Mouse (Mus musculus): ENCODE results near the gene BC005561. TPM values are rescaled to one million over a fixed set of nuclear protein-coding genes. Genes with fewer than 3 reads are reported as not detected.

The BC005561 gene
- 10 to 100 TPM; 13.2 to 13.8 TPM for total RNA-seq (2023)

DNA sequence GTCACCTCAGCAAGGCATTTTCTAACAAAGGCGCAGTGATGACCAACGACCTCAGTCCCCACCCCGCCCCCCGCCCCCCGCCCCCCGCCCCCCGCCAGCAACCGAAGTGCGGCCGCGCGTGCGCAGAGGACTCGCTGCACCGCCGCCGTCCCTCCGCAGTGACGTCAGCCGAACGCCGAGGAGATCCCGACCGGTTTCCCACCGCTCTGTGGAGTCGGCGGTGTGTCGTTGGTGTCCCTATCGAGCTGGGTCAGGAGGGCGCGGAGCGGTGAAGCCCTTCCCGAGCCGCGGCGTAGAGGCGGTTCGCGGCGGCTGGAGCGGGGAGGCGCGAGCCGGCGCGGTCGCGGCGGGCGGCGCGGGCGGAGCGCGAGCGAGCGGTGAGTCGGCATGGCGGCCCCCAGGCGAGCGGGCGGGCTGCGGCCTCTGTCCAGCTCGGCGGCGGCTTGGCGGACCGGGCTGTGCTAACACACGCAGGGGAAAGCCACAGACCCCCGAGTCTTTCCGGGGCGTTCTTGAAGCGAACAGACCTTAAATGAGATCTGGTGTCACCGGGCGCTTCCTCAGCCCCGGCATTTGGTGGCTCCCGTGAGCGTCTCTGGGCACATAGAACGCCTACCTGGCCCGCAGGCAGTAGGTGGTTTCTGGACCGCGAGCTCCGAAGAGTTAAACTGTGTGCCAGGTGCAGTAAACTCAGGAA, at the start of gene BC005561:
Gene BC005561 (plus strand): TSS at position 158 of the 697 bp plus-strand sequence.

DNA sequence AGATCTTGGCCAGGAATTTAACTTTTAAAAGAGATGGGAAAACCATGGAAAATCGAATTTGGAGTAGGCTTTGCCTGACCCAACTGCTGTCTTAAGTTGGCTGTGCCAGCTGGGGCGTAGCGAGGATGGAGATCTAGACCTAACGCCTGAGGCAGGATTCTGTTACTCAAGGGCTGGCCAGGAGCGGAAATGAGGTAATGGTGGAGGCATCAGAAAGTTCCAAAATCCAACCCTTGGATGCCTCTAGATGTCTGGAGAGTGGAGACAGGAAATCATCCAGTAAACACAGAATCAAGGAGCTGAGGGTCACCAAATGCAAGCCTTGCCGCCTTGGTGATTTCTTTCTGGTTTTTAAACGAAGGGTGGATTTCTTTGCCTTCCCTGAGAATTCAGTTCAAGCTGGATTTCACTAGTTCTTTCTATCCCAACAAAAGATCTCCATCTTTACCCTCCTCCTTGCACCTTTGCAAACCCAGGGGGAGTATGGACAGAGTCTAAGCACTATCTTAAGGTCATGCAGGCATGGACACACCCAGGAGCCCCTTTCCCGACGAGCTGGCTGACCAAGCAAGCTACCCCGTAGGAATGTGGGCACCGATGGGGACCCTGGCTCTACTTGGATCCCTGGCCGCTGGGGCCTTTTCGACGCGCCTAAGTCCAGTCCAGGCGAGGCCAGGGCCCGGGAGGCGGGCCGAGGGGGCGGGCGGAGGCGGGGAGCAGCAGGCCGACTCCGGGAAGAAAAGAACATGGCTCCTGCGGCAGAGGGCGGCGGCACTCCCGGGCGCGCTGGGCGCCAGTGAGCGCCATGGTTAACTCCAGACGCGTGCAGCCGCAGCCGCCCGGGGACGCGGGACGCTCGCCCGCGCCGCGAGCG, 49.1 kb upstream of the BC005561 start, which contains the start of gene Pkd2:
Gene Pkd2 (plus strand): TSS at position 619 of the 874 bp plus-strand sequence.

Other genes with a start within 250 kb of the BC005561 start
- gene Ibsp, start 209.2 kb upstream of the BC005561 start, total RNA-seq (2023), result not detected
- not detected for gene Mepe, start 183.0 kb upstream of the BC005561 start, total RNA-seq (2023)
- gene Spp1, start 73.2 kb upstream of the BC005561 start, total RNA-seq (2023), result 1 to 10 TPM in 1 of 2 experiments, not detected in 1; 1.4 TPM
- not detected for gene Pkd2, start 48.9 kb upstream of the BC005561 start, total RNA-seq (2023)

Measured in T-cell, adult 66 days (primary cell).